Mouse (Mus musculus) myocyte (in vitro differentiated cells): ENCODE results near the gene Mrpl14.

Experiments used
- E2F4 ChIP-seq: IDR thresholded peaks from one replicate; pipeline ENCODE4 v1.6.1; 2011; ENCODE audit warnings: mild to moderate bottlenecking, control low read depth, moderate library complexity; ENCODE audit not compliant: insufficient read depth
- MAX ChIP-seq: IDR thresholded peaks from one replicate; pipeline ENCODE4 v1.6.1; 2011; ENCODE audit warnings: low read depth, mild to moderate bottlenecking, control low read depth
- MYOG ChIP-seq, 3 experiments: IDR thresholded peaks; one replicate each; pipeline ENCODE4 v1.6.1; 2011; ENCODE audit warnings: control low read depth in 2 of 3, low read depth in 2 of 3, mild to moderate bottlenecking in 2 of 3; ENCODE audit not compliant: insufficient read length in 2 of 3, control insufficient read depth in 1 of 3, insufficient read depth in 1 of 3
- POLR2A ChIP-seq: IDR thresholded peaks from one replicate; pipeline ENCODE4 v1.6.1; 2011; ENCODE audit warnings: low read depth, mild to moderate bottlenecking, control low read depth, moderate library complexity; ENCODE audit not compliant: insufficient read length
- POLR2AphosphoS2 ChIP-seq: IDR thresholded peaks from one replicate; pipeline ENCODE4 v1.6.1; 2011; ENCODE audit warnings: low read depth, control low read depth; ENCODE audit not compliant: insufficient read length

DNA sequence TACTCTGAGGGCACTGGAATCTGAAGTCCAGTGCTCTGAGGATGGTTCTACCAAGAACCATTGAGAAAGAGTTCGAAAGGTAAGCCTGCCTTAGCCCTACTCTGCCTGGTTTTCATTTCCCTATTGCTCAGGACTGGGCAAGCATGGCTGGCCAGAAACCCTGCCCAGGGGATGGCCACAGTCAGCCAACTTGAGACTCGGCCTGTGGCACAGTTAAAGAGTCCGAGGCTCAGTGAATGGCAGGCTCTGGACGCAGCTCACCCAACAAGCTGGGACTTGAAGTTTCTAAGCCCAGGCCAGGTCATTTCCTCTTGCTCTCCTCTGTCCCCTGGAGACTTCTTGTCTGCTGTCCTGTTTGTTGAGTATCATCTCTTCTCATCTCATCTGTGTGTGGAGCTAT, 44.6 kb downstream of the Mrpl14 start:
- TF ChIP-seq POLR2A: no peak
- no peak for TF ChIP-seq MAX
- no peak for TF ChIP-seq E2F4
- TF ChIP-seq POLR2AphosphoS2: no peak
- no peak for TF ChIP-seq MYOG (IDR thresholded peaks at IDR 0.05; ENCODE audit: control insufficient read depth in 1 of 3, insufficient read depth in 1 of 3, insufficient read length in 2 of 3, low read depth in 2 of 3)
